Mouse (Mus musculus): ENCODE measurements around the gene Rpl38.

The Rpl38 gene

DNA sequence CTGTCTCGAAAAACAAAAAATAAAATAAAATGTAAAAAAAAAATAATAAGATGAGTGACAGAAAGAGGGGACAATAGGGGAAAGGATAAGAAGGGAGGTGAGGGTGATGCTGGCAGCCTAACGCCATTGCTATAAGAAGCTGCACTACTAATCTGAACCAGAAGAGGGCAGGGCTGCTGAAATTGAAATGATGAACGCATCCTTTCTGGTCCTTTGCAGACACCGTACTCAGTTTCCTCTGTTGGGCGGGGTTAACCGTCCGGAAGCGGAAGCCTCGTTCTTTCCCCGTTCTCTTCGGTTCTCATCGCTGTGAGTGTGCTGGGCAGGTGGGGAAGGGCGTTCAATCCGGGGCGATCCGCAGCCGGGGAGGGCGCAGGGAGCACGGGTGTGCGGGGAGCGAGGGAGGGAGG is at the start of gene Rpl38:
Gene Rpl38, plus strand, starts transcription at position 224 of the 410 bp plus-strand sequence.
- DNase-seq (ENCODE audit: low spot score in 2 of 2), result peak; percentile 88 to 93

GRCm38 (mm10) chr11:114618697-114619417 is 49.5 kb upstream of the Rpl38 start:
- DNase-seq (ENCODE audit: low spot score in 2 of 2), result no peak

GRCm38 (mm10) chr11:114626071-114626690 is 42.1 kb upstream of the Rpl38 start:
- DNase-seq (ENCODE audit: low spot score in 2 of 2), result no peak

DNA sequence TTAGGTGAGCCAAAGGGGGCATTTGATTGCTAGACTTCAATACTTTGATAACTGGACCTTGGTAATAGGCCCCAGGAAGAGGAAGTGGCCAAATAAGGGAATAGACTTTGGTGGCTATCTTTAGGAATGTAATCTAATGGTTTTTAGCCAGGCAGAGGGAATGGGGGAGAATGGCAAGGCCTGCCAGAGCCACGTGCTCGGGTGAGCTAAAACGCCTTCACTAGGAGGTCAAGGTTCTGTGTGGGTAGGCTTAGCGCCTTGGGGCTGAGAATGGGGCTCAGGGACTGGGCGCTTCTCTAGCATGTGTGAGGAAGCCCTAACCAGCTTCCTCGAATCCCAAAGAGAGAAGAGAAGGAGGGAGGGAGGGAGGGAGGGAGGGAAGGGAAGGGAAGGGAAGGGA is 41.3 kb upstream of the Rpl38 start:
- DNase-seq (ENCODE audit: low spot score in 2 of 2), result no peak

DNA sequence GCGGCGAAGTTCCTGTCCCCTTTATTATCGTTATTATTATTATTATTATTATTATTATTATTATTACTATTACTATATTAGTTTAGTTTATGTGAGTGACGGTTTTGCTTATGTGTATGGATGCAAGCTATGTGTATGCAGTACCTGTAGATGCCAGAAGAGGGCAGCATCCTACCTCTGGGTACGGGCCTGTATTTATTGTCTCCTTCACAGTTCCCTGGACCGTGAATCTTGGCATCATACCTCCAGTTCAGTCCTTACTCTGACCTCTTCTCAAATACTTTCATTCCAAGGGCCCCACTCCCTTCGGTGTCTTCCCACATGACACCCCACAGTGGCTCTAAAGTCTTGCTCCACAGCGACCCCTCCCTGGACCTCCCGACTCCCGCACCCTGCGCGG is 40.3 kb upstream of the Rpl38 start:
- no peak for DNase-seq (ENCODE audit: low spot score in 2 of 2)

GRCm38 (mm10) chr11:114630044-114630443 is 38.3 kb upstream of the Rpl38 start:
- DNase-seq (ENCODE audit: low spot score in 2 of 2), result no peak

DNA sequence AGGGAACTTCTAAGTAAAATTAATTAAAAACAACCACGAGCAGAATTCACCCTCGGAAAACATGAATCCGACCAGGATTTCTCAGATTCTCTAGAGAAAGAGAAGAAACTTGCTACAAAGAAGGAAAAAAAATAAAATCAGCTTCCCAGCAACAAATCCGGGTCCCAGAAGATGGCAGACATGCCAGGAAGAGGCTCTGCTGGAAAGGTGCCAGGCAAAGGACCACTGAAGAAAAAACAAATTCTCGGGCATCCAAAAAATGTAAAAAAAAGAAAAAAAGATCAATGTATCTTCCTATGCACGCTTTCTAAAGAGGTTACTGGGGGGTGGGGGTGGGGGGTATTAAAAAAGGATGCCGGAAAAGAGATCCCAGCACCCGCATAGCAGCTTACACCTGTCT is 36.1 kb upstream of the Rpl38 start:
- no peak for DNase-seq (ENCODE audit: low spot score in 2 of 2)

DNA sequence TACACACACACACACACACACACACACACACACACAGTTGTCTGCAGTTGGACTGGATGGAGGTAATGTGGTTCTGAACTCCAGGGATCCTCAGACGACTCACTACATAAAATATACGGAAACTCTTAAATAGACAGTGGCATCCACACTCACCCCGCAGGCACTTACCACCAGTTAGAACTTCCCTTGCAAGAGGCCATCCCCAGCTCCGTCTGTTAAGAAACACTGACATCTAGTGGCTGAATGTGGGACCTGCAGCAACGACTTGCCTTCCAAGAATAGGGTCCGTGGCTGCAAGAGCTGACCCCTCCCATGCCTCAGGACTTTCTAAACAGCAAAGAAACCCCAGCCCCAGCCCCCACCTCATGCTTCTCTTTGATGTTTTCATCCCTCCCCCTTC is 32.0 kb upstream of the Rpl38 start:
- DNase-seq (ENCODE audit: low spot score in 2 of 2), result peak; percentile 66 to 70

GRCm38 (mm10) chr11:114636727-114637505 is 31.4 kb upstream of the Rpl38 start:
- peak; percentile 25 to 43 for DNase-seq (ENCODE audit: low spot score in 2 of 2)

GRCm38 (mm10) chr11:114638647-114639290 is 29.6 kb upstream of the Rpl38 start:
- no peak for DNase-seq (ENCODE audit: low spot score in 2 of 2)

- DNase-seq (ENCODE audit: low spot score in 2 of 2), result no peak
These were observed 28.6 kb upstream of the Rpl38 start for GRCm38 (mm10) chr11:114639681-114640103.

DNA sequence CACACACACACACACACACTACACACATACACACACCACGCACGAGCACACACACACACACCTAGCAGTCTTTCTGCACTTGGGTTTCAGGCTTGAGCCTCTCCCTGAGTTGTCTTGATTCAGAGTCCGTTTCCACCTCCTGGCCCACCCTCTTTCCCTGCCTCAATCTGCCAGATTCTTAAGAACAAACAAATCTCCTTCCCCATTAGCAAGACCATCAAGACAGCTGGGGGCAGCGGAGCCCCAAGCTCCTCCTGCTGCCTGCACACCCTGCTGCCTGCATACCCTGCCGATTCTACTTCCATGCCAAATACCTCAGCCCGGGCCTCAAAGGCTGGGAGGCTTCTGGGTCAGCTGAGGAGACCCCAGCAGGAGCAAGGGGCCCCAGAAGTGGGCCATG is 27.7 kb upstream of the Rpl38 start:
- no peak for DNase-seq (ENCODE audit: low spot score in 2 of 2)

GRCm38 (mm10) chr11:114641136-114641535 is 27.2 kb upstream of the Rpl38 start:
- DNase-seq (ENCODE audit: low spot score in 2 of 2), result no peak

- DNase-seq (ENCODE audit: low spot score in 2 of 2), result no peak
These were observed 26.1 kb upstream of the Rpl38 start for GRCm38 (mm10) chr11:114642184-114642583.

DNA sequence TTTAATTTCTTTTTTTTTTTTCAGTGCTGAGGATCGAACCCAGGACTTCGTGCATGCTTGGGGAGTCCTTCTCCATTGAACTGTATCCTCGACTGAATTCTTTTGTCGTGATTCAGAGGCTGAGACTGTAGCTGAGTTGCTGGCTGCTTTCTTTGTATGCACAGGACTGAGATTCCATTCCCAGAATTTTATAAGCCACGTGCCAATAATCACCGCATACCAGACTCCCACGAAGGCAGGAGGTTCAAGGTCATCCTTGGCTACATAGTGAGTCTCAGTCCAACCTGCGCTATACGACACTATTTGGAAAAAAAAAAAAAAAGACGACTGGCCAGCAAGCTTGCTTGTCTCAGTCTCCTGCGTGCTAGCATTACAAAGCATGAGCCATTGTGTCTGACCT is 25.4 kb upstream of the Rpl38 start:
- DNase-seq (ENCODE audit: low spot score in 2 of 2), result no peak

DNA sequence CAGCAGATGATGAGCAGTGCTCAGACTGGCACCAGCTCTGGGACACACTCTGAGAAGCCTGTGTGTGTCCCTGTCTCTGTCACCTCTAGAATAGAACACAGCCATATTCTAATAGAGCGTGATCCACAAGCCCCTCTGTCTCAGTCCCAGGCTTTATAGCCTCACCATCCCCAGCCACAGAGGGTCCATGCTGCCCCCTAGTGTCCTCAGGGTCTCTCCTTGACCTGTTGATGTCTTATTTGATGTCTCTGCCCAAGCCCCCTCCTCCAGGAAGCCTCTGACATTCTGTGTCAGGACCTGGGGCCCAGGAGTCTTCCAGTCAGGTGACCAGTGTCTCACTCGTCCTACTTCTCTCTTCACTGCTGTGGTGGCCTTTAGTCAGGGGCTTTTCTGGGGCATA is 24.2 kb upstream of the Rpl38 start:
- no peak for DNase-seq (ENCODE audit: low spot score in 2 of 2)

DNA sequence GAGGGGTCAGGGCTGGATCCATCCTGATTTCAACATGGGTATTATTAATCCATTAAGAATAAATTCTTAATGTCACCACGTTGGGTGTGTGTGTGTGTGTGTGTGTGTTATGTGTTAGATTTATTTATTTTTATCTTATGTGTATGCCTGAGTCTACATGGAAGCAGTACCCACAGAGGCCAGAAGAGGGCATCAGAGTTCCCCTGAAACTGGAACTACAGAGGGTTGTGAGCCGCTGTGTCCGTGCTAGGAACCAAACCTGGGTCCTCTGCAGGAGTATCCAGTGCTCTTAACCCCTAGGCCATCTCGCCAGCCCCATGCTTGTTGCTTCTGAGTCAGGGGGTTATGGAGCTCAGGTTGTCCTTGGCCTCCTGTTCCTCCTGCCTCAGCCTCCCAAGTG is 18.8 kb upstream of the Rpl38 start:
- no peak for DNase-seq (ENCODE audit: low spot score in 2 of 2)

DNA sequence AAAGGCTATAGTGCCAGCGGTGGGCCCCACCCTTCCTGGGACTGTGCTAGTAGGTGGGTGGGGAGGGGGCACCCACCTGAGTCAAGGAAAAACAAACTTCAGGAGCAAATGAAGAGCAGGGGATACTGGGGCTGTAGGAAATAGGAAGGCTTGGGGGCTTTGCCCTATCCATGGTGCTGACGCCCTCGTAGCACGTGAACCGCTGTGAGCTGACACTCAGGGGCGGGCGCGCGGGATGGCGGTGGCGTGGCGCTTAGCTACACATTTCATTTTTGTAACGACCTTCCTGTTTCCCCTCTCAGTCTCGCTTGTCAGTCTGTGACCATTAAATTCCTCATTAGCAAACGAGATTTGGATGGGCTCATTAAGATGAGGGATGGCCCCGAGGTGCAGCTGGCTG is 15.8 kb upstream of the Rpl38 start:
- no peak for DNase-seq (ENCODE audit: low spot score in 2 of 2)

DNA sequence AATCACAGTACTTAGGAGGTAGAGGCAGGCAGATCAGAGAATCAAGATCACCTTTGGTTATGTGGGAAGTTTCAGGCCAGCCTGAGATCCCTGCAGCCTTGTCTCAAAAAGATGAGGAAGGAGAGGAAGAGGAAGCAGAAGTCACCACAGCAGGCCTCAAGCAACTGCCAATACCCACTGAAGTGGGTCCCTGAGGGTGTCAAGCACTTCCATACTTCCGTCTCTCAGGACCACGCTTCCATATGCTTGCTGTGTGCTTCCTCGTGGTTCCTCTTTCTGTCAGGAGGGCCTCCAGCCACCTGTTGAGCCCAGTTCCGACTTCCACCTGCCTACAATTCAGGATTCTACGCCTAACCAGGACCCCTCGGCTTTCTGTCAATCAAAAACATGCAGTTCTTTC is 14.7 kb upstream of the Rpl38 start:
- no peak for DNase-seq (ENCODE audit: low spot score in 2 of 2)

DNA sequence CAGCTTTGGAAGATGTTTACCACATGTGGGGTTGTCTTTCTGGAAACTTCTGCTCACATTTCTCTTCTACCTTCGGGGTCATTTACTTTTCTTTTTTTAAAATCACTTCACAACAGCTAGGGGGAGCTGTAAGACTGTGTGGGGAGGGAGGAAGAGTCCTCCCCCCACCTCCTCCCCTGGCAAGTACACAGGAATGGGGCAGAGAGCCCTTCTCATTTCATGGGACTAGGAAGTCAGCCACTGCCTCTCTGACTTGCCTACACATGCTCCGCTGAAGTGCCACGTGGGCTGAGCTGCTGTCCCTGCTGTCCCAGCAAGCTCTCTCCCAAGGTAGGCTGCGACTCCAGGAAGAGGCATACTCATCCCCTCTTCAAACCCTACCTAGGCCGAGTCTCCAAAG is 13.8 kb upstream of the Rpl38 start:
- no peak for DNase-seq (ENCODE audit: low spot score in 2 of 2)

- no peak for DNase-seq (ENCODE audit: low spot score in 2 of 2)
These were observed 12.8 kb upstream of the Rpl38 start for GRCm38 (mm10) chr11:114655350-114656008.
